15 mouse cellular contexts compared by ENCODE assay signal in genomic region chr10:85186499-85186794, GRCm38 (mm10). TPM values are rescaled to one million over a fixed set of nuclear protein-coding genes. Genes with fewer than 3 reads are reported as not detected.
DNase-seq lines count a peak whose midpoint lies in the region; TF ChIP-seq lines count a peak whose summit lies in the region.
"Had no signal": no experiment of that assay in that cellular context is flagged by ENCODE, and none has a peak within 500 bp of the region (broad histone marks: within the 10 kb centered on the region; RNA-seq: fewer than 3 reads in every experiment).

No protein-coding gene starts in this region.

- no peaks in the 10 kb centered on the region for H3K27me3 ChIP-seq in myocyte (ENCODE audit: control insufficient read depth, insufficient read depth, insufficient read length)
- H3K27me3 ChIP-seq: hindbrain, embryonic 15.5 days; neural tube, embryonic 15.5 days had no signal

- no peak overlapping the region for H3ac ChIP-seq in myocyte (ENCODE audit: control insufficient read depth, insufficient read length)

- H3K79me2 ChIP-seq in myocyte (ENCODE audit: control insufficient read depth, insufficient read depth): peaks cover 7% of the 10 kb centered on the region

- TF ChIP-seq POLR2A in myocyte (IDR thresholded peaks at IDR 0.05; ENCODE audit: insufficient read length, low read depth): no peak

- H3K36me3 ChIP-seq in myocyte (ENCODE audit: control insufficient read depth, insufficient read depth): no peaks in the 10 kb centered on the region
- H3K36me3 ChIP-seq: G1E; hindbrain, embryonic 15.5 days; limb, embryonic 10.5 days; neural tube, embryonic 15.5 days had no signal

- DNase-seq in cerebellum, adult 9-10 months: peak; percentile 61
- DNase-seq in cerebellum, postnatal 36 days: no peak
- peak; percentile 5 for DNase-seq in kidney, adult 11 months
- no peak for DNase-seq in kidney, adult 8-10 months
- peak; percentile 43 for DNase-seq in thymus, postnatal 4 days
- DNase-seq in frontal cortex, postnatal 25 days (ENCODE audit: low spot score in 2 of 2): no peak
- DNase-seq: layer of hippocampus, postnatal 36 days; lung, adult 2 months; right cerebral cortex, postnatal 4 days had no signal

- H3K4me2 ChIP-seq in myocyte (ENCODE audit: low read depth): peak overlapping the region; percentile 97

- H3K4me3 ChIP-seq in myocyte: no peak overlapping the region

TF ChIP-seq in myocyte, 11 proteins besides CTCF, POLR2A, EP300 and RAD21:
- TF ChIP-seq POLR2AphosphoS2 (IDR thresholded peaks at IDR 0.05; ENCODE audit: insufficient read length, low read depth) (no peak), MYOD1 (IDR thresholded peaks at IDR 0.05; ENCODE audit: control insufficient read depth in 1 of 3, insufficient read length in 2 of 3, low read depth in 2 of 3) (peak in 1 of 3 experiments; percentile 38)

RNA-seq across cellular contexts. Expression of gene Cry1, which starts 1.6 kb away (rescaled TPM):
- polyA plus RNA-seq in myocyte (2012; fragmentation: generic; extraction: Trizol): 6.1 TPM
- polyA plus RNA-seq: G1E had no signal

RNA-seq across cellular contexts. Expression of gene Mterf2, which starts 58.6 kb away (rescaled TPM):
- polyA plus RNA-seq in myocyte (2012; fragmentation: generic; extraction: Trizol): 3.9 TPM
- polyA plus RNA-seq: erythroblast, embryonic 14.5 days had no signal

Comparison
In these comparisons a context has a peak if more than half of its experiments do, and no peak if none do; other contexts are left out.
1. DNase-seq: peak in cerebellum, adult 9-10 months (single experiment), kidney, adult 11 months (single experiment) and thymus, postnatal 4 days (single experiment); none in cerebellum, postnatal 36 days (0 of 2), kidney, adult 8-10 months (0 of 2) and frontal cortex, postnatal 25 days (0 of 2).